Mouse (Mus musculus): Measurements from ENCODE around the gene Dph1. TPM values are rescaled to one million over a fixed set of nuclear protein-coding genes. Genes with fewer than 3 reads are reported as not detected.

Dph1 gene
- polyA plus RNA-seq, 1 experiment: not detected

DNA sequence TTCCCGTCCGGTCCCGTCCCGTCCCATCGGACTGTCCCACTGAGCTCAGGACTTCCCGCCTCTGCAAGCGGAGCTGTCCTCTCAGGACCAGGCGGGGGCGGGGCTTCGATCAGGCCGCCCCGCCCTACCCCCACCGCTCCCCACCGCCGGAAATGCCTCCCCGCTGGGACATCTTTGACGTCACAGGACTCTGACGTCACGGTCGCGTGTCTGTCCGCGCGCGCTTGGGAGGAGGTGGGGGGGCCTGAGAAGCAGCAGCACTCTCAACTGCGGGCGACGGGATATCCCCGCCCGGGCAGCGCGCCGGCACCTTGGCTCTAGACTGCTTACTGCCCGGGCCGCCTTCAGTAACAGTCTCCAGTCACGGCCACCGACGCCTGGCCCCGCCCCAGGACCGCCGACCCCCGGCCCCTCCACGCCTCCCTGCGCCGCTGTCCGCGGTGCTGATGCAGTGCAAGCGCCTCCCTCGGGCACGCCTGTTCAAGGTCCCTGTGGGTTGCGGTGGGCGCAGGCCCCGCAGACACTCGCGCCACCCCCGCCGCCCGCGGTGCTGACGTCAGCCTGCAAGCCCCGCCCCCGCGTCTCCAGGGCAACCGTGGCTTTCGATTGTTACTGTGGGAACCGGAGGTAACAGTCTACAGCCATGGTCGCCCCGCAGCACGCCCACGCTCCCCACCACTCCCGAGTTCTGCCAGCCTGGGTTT, 17.8 kb downstream of the Dph1 start:
- peak overlapping the region; percentile 73 for H3K27ac ChIP-seq (ENCODE audit: insufficient read depth, low read depth, low read length)
- WGBS: under 1% methylated on average over 71 of the region's 71 CpGs
- peak overlapping the region; percentile 67 for H3K4me3 ChIP-seq (ENCODE audit: insufficient read depth, low read depth, low read length)
- peaks cover 33% of the 10 kb centered on the region for H3K4me1 ChIP-seq (ENCODE audit: control insufficient read depth, insufficient read depth, low read length)
- TF ChIP-seq POLR2A (IDR thresholded peaks at IDR 0.05; ENCODE audit: insufficient read depth, low read depth, low read length) (no peak), CTCF (IDR thresholded peaks at IDR 0.05; ENCODE audit: insufficient read depth, low read depth, low read length) (no peak)

GRCm38 (mm10) chr11:75172151-75173094, 18.6 kb downstream of the Dph1 start:
- TF ChIP-seq CTCF (IDR thresholded peaks at IDR 0.05; ENCODE audit: insufficient read depth, low read depth, low read length): no peak
- TF ChIP-seq POLR2A (IDR thresholded peaks at IDR 0.05; ENCODE audit: insufficient read depth, low read depth, low read length): peak; percentile 75
- peak overlapping the region; percentile 67 for H3K4me3 ChIP-seq (ENCODE audit: insufficient read depth, low read depth, low read length)
- H3K27ac ChIP-seq (ENCODE audit: insufficient read depth, low read depth, low read length): peak overlapping the region; percentile 69; the same call in 1 of the 2 replicates
- H3K4me1 ChIP-seq (ENCODE audit: control insufficient read depth, insufficient read depth, low read length): peaks cover 26% of the 10 kb centered on the region
- under 1% methylated on average over 73 of the region's 75 CpGs for WGBS

DNA sequence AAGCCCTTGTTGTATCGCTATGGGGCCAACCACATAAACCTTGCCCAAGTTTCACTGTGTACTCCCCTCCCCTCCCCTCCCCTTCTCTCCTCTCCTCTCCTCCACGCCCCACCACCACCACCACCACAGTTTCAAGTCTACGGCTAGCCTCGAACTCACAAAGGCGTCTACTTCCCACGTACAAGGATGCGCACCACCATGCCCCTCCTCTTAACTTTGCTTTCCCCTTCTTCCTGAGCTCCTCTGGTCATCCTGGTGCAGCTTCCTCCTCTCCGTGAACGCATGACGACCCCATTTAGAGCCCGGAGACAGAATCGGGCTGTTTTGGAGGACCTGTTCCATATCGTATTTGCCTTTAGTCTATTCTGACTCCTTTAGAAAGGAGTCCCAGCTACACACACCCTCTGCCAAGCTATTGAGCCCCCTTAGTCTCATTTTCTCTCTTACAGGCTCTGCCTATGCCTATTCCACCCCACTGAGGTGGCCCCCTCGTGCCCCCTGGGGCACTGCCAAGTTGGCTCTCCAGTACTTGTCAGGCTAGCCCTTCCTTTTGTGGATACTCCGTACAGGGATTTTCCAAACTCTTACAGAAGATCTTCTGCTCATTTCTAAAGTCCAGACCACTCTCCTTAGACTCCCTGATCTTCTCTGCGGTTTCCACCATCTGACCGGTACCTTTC, 19.7 kb downstream of the Dph1 start:
- 0 out of 2 replicates have a peak overlapping the region, but pooled peaks have one; percentile 16 for H3K27ac ChIP-seq (ENCODE audit: insufficient read depth, low read depth, low read length)
- peaks cover 32% of the 10 kb centered on the region for H3K4me1 ChIP-seq (ENCODE audit: control insufficient read depth, insufficient read depth, low read length)
- H3K4me3 ChIP-seq (ENCODE audit: insufficient read depth, low read depth, low read length): peak overlapping the region; percentile 67; the same call in 1 of the 2 replicates
- TF ChIP-seq CTCF (IDR thresholded peaks at IDR 0.05; ENCODE audit: insufficient read depth, low read depth, low read length) (no peak), POLR2A (IDR thresholded peaks at IDR 0.05; ENCODE audit: insufficient read depth, low read depth, low read length) (no peak)
- WGBS: 13% methylated on average over 17 of the region's 17 CpGs

GRCm38 (mm10) chr11:75170136-75170751, 20.8 kb downstream of the Dph1 start:
- TF ChIP-seq POLR2A (IDR thresholded peaks at IDR 0.05; ENCODE audit: insufficient read depth, low read depth, low read length): peak; percentile 6; the same call in 1 of the 2 replicates
- no peak; the same call in none of the 2 replicates for TF ChIP-seq CTCF (IDR thresholded peaks at IDR 0.05; ENCODE audit: insufficient read depth, low read depth, low read length)
- peak overlapping the region; percentile 54 for H3K4me3 ChIP-seq (ENCODE audit: insufficient read depth, low read depth, low read length)
- WGBS: under 1% methylated on average over 38 of the region's 38 CpGs
- peak overlapping the region; percentile 29; the same call in 1 of the 2 replicates for H3K27ac ChIP-seq (ENCODE audit: insufficient read depth, low read depth, low read length)
- H3K4me1 ChIP-seq (ENCODE audit: control insufficient read depth, insufficient read depth, low read length): peaks cover 40% of the 10 kb centered on the region

GRCm38 (mm10) chr11:75169405-75170080, 21.5 kb downstream of the Dph1 start, which contains the start of gene Hic1:
Gene Hic1 (minus strand): TSS chr11:75169519.
- peak within 1 kb of the TSS; percentile 19; the same call in 1 of the 2 replicates for H3K27ac ChIP-seq (ENCODE audit: insufficient read depth, low read depth, low read length)

GRCm38 (mm10) chr11:75168590-75169361, 22.3 kb downstream of the Dph1 start:
- H3K4me3 ChIP-seq (ENCODE audit: insufficient read depth, low read depth, low read length): peak overlapping the region; percentile 47
- 2% methylated on average over 81 of the region's 83 CpGs for whole genome bisulfite sequencing
- H3K27ac ChIP-seq (ENCODE audit: insufficient read depth, low read depth, low read length): no peak overlapping the region
- TF ChIP-seq POLR2A (IDR thresholded peaks at IDR 0.05; ENCODE audit: insufficient read depth, low read depth, low read length) (no peak), CTCF (IDR thresholded peaks at IDR 0.05; ENCODE audit: insufficient read depth, low read depth, low read length) (peak; percentile 86)
- peaks cover 40% of the 10 kb centered on the region for H3K4me1 ChIP-seq (ENCODE audit: control insufficient read depth, insufficient read depth, low read length)

More at GRCm38 (mm10) chr11:75169405-75170080, 21.5 kb downstream of the Dph1 start, which contains the start of gene Hic1:
- Histone ChIP-seq H3K4me1 (ENCODE audit: control insufficient read depth, insufficient read depth, low read length) (peaks cover 40% of the 10 kb centered on the region), H3K4me3 (ENCODE audit: insufficient read depth, low read depth, low read length) (peak within 1 kb of the TSS; percentile 54)
- WGBS: 4% methylated on average over 23 of the region's 23 CpGs
- TF ChIP-seq POLR2A (IDR thresholded peaks at IDR 0.05; ENCODE audit: insufficient read depth, low read depth, low read length) (no peak), CTCF (IDR thresholded peaks at IDR 0.05; ENCODE audit: insufficient read depth, low read depth, low read length) (no peak)

Data from olfactory bulb, adult 2 months (tissue).